Mouse (Mus musculus) neutrophil, adult 65 days (primary cell): Measurements from ENCODE around the gene Rnh1. TPM values are rescaled to one million over a fixed set of nuclear protein-coding genes. Genes with fewer than 3 reads are reported as not detected.

Source experiments
- total RNA-seq: library from RNA; stranded (reverse); gene quantifications from 2 replicates; pipeline ENCODE4 v1.2.4, GENCODE M21; 2023

Gene Rnh1
- 105 and 134 TPM in 2 replicates for total RNA-seq

DNA sequence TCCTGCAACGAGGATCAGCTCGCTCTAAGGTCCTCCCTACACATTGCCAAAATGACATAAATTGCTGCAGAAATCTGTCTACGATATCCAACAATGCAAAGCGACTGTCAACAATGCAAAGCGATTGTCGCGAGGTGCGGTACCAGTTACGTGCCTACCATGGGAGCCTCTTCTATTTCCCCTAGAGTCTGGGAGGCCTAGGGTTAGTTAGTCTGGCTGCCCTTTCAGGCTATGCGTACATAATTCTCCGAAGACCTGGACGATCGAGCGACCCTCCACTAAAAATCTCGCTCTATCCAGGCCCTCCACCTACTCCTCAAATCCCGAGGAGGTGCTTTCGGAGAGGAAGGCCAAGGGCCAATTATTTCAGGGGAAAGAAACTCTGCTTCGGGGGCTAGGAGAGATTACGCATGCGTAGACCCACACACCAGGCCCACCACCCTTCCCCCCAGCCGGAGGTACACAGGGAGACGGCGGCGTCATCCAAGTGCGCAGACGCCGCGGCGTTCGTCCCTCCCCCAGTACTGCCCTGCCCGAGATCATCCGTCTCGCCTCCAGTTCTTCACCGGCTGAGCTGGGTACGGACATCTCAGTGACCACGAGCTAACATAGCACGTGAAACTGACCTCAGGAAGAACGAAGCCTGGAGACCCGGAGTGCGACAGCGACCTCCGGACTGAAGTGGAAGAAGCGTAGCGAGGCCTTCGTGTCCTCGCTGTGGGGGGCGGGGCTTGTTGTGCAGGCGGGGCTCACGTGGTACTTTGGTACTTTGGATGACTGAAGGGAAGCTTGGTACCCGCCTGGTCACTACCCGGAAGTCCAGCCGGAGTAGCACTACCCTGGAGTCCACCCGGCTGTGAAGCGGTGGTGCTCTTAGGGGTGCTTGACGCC, at the start of gene Rnh1:
Gene Rnh1 (minus strand): TSS at position 742 of the 891 bp plus-strand sequence.

DNA sequence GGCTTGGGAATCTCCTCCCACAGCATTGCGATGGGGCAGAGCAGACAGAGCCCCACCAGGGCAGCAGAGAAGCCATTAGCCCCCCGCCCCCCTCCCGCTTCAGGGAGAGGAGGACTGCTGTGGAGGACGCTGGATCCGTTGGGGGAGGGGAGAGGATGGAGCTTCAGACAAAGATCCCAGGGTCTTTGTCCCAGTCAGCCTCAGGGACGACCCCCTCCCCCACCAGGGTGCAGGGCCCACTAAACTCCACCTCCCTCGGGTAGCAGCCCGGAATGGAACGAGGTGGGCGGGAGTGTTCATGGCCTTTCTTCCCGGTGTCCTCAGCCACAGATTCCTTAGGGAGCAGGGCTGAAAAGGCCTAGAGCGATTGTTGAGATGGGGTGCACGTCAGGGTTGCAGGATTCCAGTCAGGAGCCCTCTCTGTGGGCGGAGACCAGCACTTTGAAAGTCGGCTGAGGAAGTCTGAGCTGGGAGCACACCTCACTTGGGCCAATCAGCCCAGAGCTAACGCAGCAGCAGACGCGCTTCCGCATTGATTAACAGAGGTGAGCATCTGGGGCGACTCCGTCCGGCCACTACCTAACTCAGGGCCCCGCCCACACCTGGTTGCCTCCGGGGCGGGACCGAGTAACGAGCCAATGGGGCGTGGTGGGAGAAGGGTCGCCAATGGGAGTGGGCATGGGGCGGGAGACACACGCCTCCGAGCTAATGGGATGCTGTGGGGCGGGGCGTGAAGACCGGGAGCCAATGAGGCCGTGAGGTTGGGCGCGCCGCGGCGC, 42.6 kb upstream of the Rnh1 start, which contains the start of gene Rassf7:
Gene Rassf7 (plus strand): TSS at position 760 of the 779 bp plus-strand sequence.

DNA sequence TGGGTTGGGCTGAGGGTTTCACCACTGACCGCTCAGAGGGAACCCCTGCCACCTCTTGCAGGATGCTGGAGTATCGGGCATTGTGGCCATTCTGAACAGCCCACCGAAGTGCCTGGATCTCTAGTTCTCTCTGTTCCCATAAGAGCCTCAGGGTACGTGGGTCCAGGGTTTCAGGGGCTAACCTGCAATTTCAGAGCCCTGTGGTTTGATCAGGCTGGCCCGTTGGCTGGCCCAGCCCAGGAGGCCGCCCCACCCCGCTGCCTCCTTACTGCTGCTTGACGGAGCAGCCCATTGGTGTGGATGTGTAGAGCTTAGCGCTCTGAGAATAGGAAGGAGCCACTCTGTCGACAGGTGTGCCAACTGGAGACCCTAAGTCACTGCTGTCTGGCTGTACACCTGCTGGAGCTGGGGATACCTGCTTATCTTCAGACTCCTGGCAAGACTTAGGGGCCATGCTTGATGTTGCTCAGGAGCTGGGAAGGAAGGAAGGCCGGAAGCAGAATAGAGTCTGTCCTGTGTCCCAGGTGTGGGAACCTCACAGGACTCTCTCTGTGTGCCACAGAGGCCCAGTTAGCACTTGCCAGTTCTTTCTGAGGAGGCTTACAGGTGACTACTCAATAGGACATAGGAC, 41.1 kb upstream of the Rnh1 start, which contains the start of gene Lmntd2:
Gene Lmntd2 (minus strand): TSS at position 476 of the 631 bp plus-strand sequence.

DNA sequence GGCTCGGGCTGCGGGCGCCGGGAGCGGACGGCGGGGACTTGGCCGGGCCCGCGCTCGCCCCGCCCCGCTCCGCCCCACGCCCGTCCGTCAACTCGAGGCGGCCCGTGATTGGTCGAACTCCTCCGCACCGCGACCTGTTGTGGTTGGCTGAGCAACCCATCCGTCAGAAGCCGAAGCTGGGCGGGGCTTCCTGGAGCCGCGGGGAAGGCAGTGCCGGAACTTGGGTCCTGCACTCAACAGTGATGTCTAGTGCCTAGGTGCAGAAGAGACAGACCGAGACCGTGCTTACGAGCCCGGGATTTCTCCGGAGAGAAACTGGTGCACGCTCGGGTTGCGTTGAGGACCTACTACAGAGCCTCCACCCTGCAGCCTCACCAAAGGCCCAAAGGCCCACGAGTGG, 21.3 kb upstream of the Rnh1 start, which contains the start of the genes Hras and Lrrc56:
Gene Hras (minus strand): TSS at position 58 of the 400 bp plus-strand sequence.
Gene Lrrc56 (plus strand): TSS at position 210 of the 400 bp plus-strand sequence.

DNA sequence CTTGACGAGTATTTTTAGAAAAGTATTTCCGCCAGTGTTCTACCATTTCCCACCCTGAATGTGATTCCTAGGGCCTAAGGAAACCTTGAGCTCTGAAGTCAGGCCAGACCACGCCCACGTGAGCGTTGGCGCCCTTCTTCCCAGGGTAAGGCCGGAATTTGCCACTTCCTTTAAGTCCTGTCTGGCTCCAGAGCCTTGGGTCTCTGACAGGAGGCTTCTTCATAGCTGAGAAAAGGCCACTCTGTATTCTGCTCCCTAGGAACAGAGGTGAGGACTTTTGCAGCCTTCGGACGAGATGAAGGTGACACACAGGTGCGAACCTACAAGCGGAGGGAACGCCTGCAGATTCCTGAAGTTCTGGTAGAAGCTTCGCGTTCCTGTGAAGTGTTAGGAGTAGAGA, 50.4 kb downstream of the Rnh1 start, which contains the start of gene Ptdss2:
Gene Ptdss2 (plus strand): TSS at position 138 of the 400 bp plus-strand sequence.

DNA sequence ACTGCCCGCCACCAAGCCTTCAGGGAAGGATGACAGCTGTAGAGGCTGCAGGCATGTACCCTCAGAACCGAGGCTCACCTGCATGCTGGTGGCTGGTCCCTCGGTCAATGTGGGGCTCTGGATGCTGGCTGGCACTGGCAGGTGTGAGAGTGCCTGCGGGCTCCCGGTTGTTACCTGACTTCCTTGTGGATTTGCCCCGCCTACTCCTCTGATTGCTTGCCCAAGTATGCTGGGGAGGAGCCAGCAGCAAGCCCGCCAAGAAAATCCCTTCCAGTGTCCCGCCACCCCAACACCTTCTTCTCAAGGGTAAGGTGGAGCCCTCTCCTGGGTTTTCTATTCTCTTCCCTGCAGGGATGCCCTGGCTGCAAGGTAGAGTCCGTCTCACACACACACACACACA, 55.0 kb downstream of the Rnh1 start, which contains the start of gene Ano9:
Gene Ano9 (minus strand): TSS at position 171 of the 400 bp plus-strand sequence.

Other genes with a start within 250 kb of the Rnh1 start
- 19.6 and 25.0 TPM in 2 replicates for gene Pgghg, start 231.5 kb downstream of the Rnh1 start, total RNA-seq
- gene Ifitm5, start 222.6 kb downstream of the Rnh1 start, total RNA-seq: 0.73 and 1.7 TPM in 2 replicates
- not detected in 2 replicates for gene Gm45717, start 216.9 kb downstream of the Rnh1 start, total RNA-seq
- 357 and 529 TPM in 2 replicates for gene Ifitm2, start 216.9 kb downstream of the Rnh1 start, total RNA-seq
- gene Ifitm1, start 205.6 kb downstream of the Rnh1 start, total RNA-seq: 416 and 495 TPM in 2 replicates
- 381 and 488 TPM in 2 replicates for gene Ifitm3, start 162.1 kb downstream of the Rnh1 start, total RNA-seq
- 593 and 1,068 TPM in 2 replicates for gene Ifitm6, start 154.9 kb downstream of the Rnh1 start, total RNA-seq
- gene Gm17387, start 143.7 kb downstream of the Rnh1 start, total RNA-seq: not detected in 2 replicates
- gene B4galnt4, start 111.8 kb downstream of the Rnh1 start, total RNA-seq: 0.34 and 0.82 TPM in 2 replicates
- 2.4 and 2.6 TPM in 2 replicates for gene Pkp3, start 94.6 kb downstream of the Rnh1 start, total RNA-seq
- gene Sigirr, start 72.3 kb downstream of the Rnh1 start, total RNA-seq: 4.4 and 5.0 TPM in 2 replicates
- gene Ano9, start 55.1 kb downstream of the Rnh1 start, total RNA-seq: not detected in 2 replicates
- 5.3 and 7.8 TPM in 2 replicates for gene Ptdss2, start 50.5 kb downstream of the Rnh1 start, total RNA-seq
- gene Hras, start 21.1 kb upstream of the Rnh1 start, total RNA-seq: 23.9 and 28.1 TPM in 2 replicates
- gene Lrrc56, start 21.3 kb upstream of the Rnh1 start, total RNA-seq: 4.2 and 4.5 TPM in 2 replicates
- gene Lmntd2, start 41.2 kb upstream of the Rnh1 start, total RNA-seq: 0.18 TPM in 1 of 2 replicates, not detected in the other
- 2.7 and 5.1 TPM in 2 replicates for gene Rassf7, start 43.0 kb upstream of the Rnh1 start, total RNA-seq
- gene Phrf1, start 55.9 kb upstream of the Rnh1 start, total RNA-seq: 89.4 and 114 TPM in 2 replicates
- gene Irf7, start 93.6 kb upstream of the Rnh1 start, total RNA-seq: 21.6 and 37.9 TPM in 2 replicates
- gene Cdhr5, start 103.9 kb upstream of the Rnh1 start, total RNA-seq: not detected in 2 replicates
- not detected in 2 replicates for gene Sct, start 106.3 kb upstream of the Rnh1 start, total RNA-seq
- not detected in 2 replicates for gene Drd4, start 119.1 kb upstream of the Rnh1 start, total RNA-seq
- gene Deaf1, start 154.8 kb upstream of the Rnh1 start, total RNA-seq: 24.8 and 29.7 TPM in 2 replicates
- gene Tmem80, start 154.9 kb upstream of the Rnh1 start, total RNA-seq: 7.0 and 7.4 TPM in 2 replicates
- 0.47 and 0.66 TPM in 2 replicates for gene Eps8l2, start 166.0 kb upstream of the Rnh1 start, total RNA-seq
- 730 and 774 TPM in 2 replicates for gene Taldo1, start 219.3 kb upstream of the Rnh1 start, total RNA-seq
- 15.3 and 17.2 TPM in 2 replicates for gene Gatd1, start 241.3 kb upstream of the Rnh1 start, total RNA-seq